Mouse (Mus musculus) intestine, embryonic 14.5 days (tissue): ENCODE measurements around the gene Il13. TPM values are rescaled to one million over a fixed set of nuclear protein-coding genes. Genes with fewer than 3 reads are reported as not detected.

Experiments used
- ATAC-seq: fragments of 200-750 bp; cut with Nextera tagmentation; replicated peaks from 2 replicates; pipeline ENCODE4 v1.8.0; 2017; ENCODE audit warnings: low read depth, moderate number of reproducible peaks, moderate TSS enrichment, moderate library complexity; ENCODE audit not compliant: low FRiP score, low TSS enrichment
- DNase-seq: peaks from one replicate; pipeline ENCODE4 v3.0.0-alpha.2; 2018; ENCODE audit warnings: low spot score
- H3K27ac ChIP-seq: fragments of 300-500 bp; sonication (generic); 2 replicates; pipeline ENCODE4 v1.5.1; 2014; ENCODE audit warnings: low read depth, mild to moderate bottlenecking, control low read depth
- H3K27me3 ChIP-seq: fragments of 300-500 bp; sonication (generic); replicated peaks from 2 replicates; pipeline ENCODE4 v1.6.1; 2014; ENCODE audit warnings: low read length, control low read depth; ENCODE audit not compliant: control insufficient read depth, insufficient read depth
- H3K36me3 ChIP-seq: fragments of 300-500 bp; sonication (generic); 2 replicates; pipeline ENCODE4 v1.6.1; 2014; ENCODE audit warnings: low read length, control low read depth; ENCODE audit not compliant: control insufficient read depth, insufficient read depth
- H3K4me1 ChIP-seq: fragments of 300-500 bp; sonication (generic); replicated peaks from 2 replicates; pipeline ENCODE4 v1.6.1; 2014; ENCODE audit warnings: low read length, control low read depth, mixed read lengths; ENCODE audit not compliant: control insufficient read depth, insufficient read depth
- H3K4me2 ChIP-seq: fragments of 300-500 bp; sonication (generic); 2 replicates; pipeline ENCODE4 v1.6.1; 2014; ENCODE audit warnings: low read length
- H3K4me3 ChIP-seq: fragments of 300-500 bp; sonication (generic); 2 replicates; pipeline ENCODE4 v1.5.1; 2014; ENCODE audit warnings: low read depth, low read length, control low read depth, mixed read lengths
- H3K9ac ChIP-seq: fragments of 300-500 bp; sonication (generic); 2 replicates; pipeline ENCODE4 v1.6.1; 2014; ENCODE audit warnings: mild to moderate bottlenecking, low read length
- H3K9me3 ChIP-seq: fragments of 300-500 bp; sonication (generic); 2 replicates; pipeline ENCODE4 v1.6.1; 2016; ENCODE audit warnings: low read length, control low read depth; ENCODE audit not compliant: control insufficient read depth
- WGBS: fragments of 180-500 bp; shearing (Covaris S2); extraction: QIAGEN DNeasy Blood & Tissue Kit; methylation state at CpG from one replicate; pipeline ENCODE4 v1.1.7; 2014; 5-methylcytosine and 5-hydroxymethylcytosine counted together
- polyA plus RNA-seq: library from polyadenylated mRNA; unstranded; fragments of >200 nt; fragmentation: Nextera tagmentation; extraction: Ambion mirVana; gene quantifications from 2 replicates; pipeline ENCODE4 v1.2.1, GENCODE M21; 2014

Il13 gene
- polyA plus RNA-seq, 1 experiment from 2014 or later, result not detected

DNA sequence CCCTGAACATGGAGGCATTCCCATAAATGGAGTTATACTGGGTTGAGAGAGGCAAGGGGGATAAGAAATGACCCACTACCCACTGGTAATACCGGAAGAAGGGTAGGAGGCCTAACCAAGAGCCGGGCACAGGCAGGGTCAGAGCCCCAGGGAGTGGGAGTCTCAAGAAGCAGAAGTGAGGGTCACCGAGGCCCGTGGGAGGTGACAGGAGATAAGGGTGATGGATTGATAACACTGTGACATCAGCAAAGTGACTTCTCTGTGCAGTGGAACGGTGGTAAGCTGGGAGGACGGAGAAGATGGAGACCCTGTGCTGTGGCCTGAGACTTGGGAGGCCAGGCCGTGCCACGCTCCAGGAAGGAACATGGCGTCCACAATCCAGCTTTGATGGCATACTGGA is 10.9 kb downstream of the Il13 start:
- no peak for DNase-seq
- Histone ChIP-seq H3K36me3 (no peaks in the 10 kb centered on the region), H3K4me3 (no peak overlapping the region), H3K27ac (no peak overlapping the region), H3K9ac (no peak overlapping the region), H3K4me2 (no peak overlapping the region), H3K4me1 (no peaks in the 10 kb centered on the region), H3K27me3 (no peaks in the 10 kb centered on the region), H3K9me3 (0 out of 2 replicates have a peak, but pooled peaks cover 4% of the 10 kb centered on the region)
- no peak for ATAC-seq
- WGBS, result 83% methylated on average over 9 of the region's 9 CpGs

DNA sequence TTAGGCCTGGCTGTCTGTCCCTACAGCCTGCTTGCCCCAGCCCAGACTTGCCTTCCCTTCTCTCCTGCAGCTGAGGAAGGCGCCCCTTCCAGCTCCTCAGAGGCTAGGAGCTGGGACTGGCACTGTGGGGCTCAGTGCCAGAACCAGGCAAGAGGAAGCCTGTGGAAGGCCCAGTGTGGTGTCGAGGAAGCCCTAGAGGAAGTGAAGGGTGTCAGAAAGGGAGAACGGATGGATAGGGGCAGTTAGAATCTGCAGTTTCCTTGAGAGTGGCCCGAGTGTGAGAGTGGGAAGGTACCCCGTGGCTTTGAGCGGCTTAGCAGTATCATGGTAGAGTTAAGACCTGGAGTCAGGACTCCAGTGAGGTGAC is 12.1 kb downstream of the Il13 start:
- Histone ChIP-seq H3K9me3 (0 out of 2 replicates have a peak, but pooled peaks cover 4% of the 10 kb centered on the region), H3K36me3 (no peaks in the 10 kb centered on the region), H3K4me1 (no peaks in the 10 kb centered on the region), H3K27ac (no peak overlapping the region), H3K4me3 (no peak overlapping the region), H3K9ac (no peak overlapping the region), H3K27me3 (no peaks in the 10 kb centered on the region), H3K4me2 (no peak overlapping the region)
- ATAC-seq (no peak), DNase-seq (no peak)
- WGBS, result 73% methylated on average over 6 of the region's 6 CpGs

GRCm38 (mm10) chr11:53621582-53622439 is 12.7 kb downstream of the Il13 start:
- ATAC-seq (no peak), DNase-seq (no peak)
- no peaks in the 10 kb centered on the region for H3K36me3 ChIP-seq
- no peak overlapping the region for H3K27ac ChIP-seq
- no peaks in the 10 kb centered on the region for H3K4me1 ChIP-seq
- no peak overlapping the region for H3K4me2 ChIP-seq
- H3K27me3 ChIP-seq, result no peaks in the 10 kb centered on the region
- no peak overlapping the region for H3K9ac ChIP-seq
- no peak overlapping the region for H3K4me3 ChIP-seq
- WGBS, result 83% methylated on average over 11 of the region's 11 CpGs
- 0 out of 2 replicates have a peak, but pooled peaks cover 4% of the 10 kb centered on the region for H3K9me3 ChIP-seq

GRCm38 (mm10) chr11:53620094-53620493 is 14.4 kb downstream of the Il13 start:
- H3K4me1 ChIP-seq, result no peaks in the 10 kb centered on the region
- no peak for ATAC-seq
- 0 out of 2 replicates have a peak, but pooled peaks cover 4% of the 10 kb centered on the region for H3K9me3 ChIP-seq
- no peaks in the 10 kb centered on the region for H3K36me3 ChIP-seq
- H3K27ac ChIP-seq, result no peak overlapping the region
- no peaks in the 10 kb centered on the region for H3K27me3 ChIP-seq
- H3K4me2 ChIP-seq, result no peak overlapping the region
- WGBS, result 90% methylated on average over 4 of the region's 4 CpGs
- no peak overlapping the region for H3K4me3 ChIP-seq
- no peak for DNase-seq
- H3K9ac ChIP-seq, result no peak overlapping the region

GRCm38 (mm10) chr11:53619428-53619827 is 15.1 kb downstream of the Il13 start:
- no peak overlapping the region for H3K9ac ChIP-seq
- H3K9me3 ChIP-seq, result 0 out of 2 replicates have a peak, but pooled peaks cover 4% of the 10 kb centered on the region
- no peak overlapping the region for H3K27ac ChIP-seq
- DNase-seq (no peak), ATAC-seq (no peak)
- no peaks in the 10 kb centered on the region for H3K27me3 ChIP-seq
- no peak overlapping the region for H3K4me2 ChIP-seq
- no peaks in the 10 kb centered on the region for H3K4me1 ChIP-seq
- no peaks in the 10 kb centered on the region for H3K36me3 ChIP-seq
- WGBS, result 61% methylated on average over 6 of the region's 6 CpGs
- no peak overlapping the region for H3K4me3 ChIP-seq

GRCm38 (mm10) chr11:53618619-53619198 is 15.8 kb downstream of the Il13 start, which contains the start of gene Il4:
Gene Il4 (minus strand): TSS chr11:53618669.
- Histone ChIP-seq H3K36me3 (no peaks in the 10 kb centered on the region), H3K4me3 (no peak within 1 kb of the TSS), H3K27ac (no peak within 1 kb of the TSS), H3K4me2 (no peak within 1 kb of the TSS), H3K9me3 (no peaks in the 10 kb centered on the region), H3K4me1 (no peaks in the 10 kb centered on the region), H3K27me3 (no peaks in the 10 kb centered on the region), H3K9ac (no peak within 1 kb of the TSS)
- DNase-seq (no peak), ATAC-seq (no peak)
- 82% methylated on average over 7 of the region's 7 CpGs for WGBS

GRCm38 (mm10) chr11:53617562-53618109 is 16.9 kb downstream of the Il13 start:
- H3K4me2 ChIP-seq, result no peak overlapping the region
- 59% methylated on average over 4 of the region's 4 CpGs for WGBS
- H3K9ac ChIP-seq, result no peak overlapping the region
- no peaks in the 10 kb centered on the region for H3K27me3 ChIP-seq
- H3K4me1 ChIP-seq, result no peaks in the 10 kb centered on the region
- no peak for ATAC-seq
- no peaks in the 10 kb centered on the region for H3K9me3 ChIP-seq
- H3K4me3 ChIP-seq, result no peak overlapping the region
- H3K36me3 ChIP-seq, result no peaks in the 10 kb centered on the region
- no peak for DNase-seq
- no peak overlapping the region for H3K27ac ChIP-seq

GRCm38 (mm10) chr11:53616748-53617558 is 17.5 kb downstream of the Il13 start:
- WGBS, result 64% methylated on average over 8 of the region's 8 CpGs
- H3K4me1 ChIP-seq, result no peaks in the 10 kb centered on the region
- H3K4me3 ChIP-seq, result no peak overlapping the region
- no peaks in the 10 kb centered on the region for H3K36me3 ChIP-seq
- no peak overlapping the region for H3K9ac ChIP-seq
- H3K9me3 ChIP-seq, result no peaks in the 10 kb centered on the region
- ATAC-seq, result no peak
- no peak for DNase-seq
- no peak overlapping the region for H3K27ac ChIP-seq
- no peaks in the 10 kb centered on the region for H3K27me3 ChIP-seq
- H3K4me2 ChIP-seq, result no peak overlapping the region
